Mouse (Mus musculus) adipose tissue, adult 10 weeks (tissue): Measurements from ENCODE around the gene Defb28. TPM values are rescaled to one million over a fixed set of nuclear protein-coding genes. Genes with fewer than 3 reads are reported as not detected.

Source experiments
- polyA plus RNA-seq: library from polyadenylated mRNA; stranded (reverse); fragments of 350-450 nt; fragmentation: Illumina TruSeq; extraction: RNeasy Lipid Tissue Mini Kit (QIAGEN cat#74804); gene quantifications from one replicate; pipeline ENCODE4 v1.2.3, GENCODE M21; 2014; ENCODE audit warnings: low read depth, low replicate concordance

Defb28 gene
- 1,277 TPM for polyA plus RNA-seq

DNA sequence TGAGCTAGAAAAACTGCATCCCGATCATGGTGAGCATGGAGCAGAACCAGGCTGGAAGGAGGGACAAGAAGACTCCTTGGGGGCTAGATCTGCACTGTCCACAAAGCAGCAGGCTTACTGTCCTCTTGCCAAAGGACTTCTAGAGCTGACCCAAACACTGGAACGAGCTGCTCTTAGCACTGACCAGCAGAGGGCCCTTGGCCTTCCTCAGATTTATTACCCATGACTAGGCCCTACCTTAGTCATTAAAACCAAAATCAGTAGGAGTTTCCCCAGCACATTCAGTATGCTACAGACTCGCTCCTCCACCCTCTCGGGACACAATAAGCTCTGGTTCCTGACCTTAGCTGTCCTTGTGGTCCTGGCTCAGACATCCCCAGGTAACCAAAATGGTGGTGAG lies at the start of gene Defb28:
Defb28 (plus strand) TSS at position 275 of the 400 bp plus-strand sequence.

DNA sequence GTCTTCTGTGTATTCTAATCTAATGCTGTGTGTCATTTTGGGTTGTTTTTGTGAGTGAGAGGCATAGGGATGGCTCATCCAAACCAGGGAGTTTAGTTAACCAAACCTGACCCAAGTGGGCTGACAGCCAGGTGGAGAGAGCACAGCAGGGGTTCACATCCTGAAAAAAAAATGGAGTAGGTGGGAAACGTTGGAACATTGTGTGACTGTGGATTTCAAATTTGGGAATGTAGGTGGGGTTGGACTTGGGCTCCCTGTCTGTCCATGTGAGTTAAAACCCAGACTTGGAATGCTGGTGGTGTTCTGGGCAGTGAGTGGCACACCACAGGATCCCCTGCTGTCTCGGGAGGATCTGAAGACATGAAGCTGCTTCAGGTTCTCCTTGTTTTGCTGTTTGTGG lies 41.3 kb upstream of the Defb28 start, which contains the start of gene Defb20:
Defb20 (plus strand) TSS at position 301 of the 400 bp plus-strand sequence.

GRCm38 (mm10) chr2:152490038-152490437 lies 28.0 kb upstream of the Defb28 start, which contains the start of gene Defb22:
Gene Defb22 (minus strand): TSS chr2:152490138.

DNA sequence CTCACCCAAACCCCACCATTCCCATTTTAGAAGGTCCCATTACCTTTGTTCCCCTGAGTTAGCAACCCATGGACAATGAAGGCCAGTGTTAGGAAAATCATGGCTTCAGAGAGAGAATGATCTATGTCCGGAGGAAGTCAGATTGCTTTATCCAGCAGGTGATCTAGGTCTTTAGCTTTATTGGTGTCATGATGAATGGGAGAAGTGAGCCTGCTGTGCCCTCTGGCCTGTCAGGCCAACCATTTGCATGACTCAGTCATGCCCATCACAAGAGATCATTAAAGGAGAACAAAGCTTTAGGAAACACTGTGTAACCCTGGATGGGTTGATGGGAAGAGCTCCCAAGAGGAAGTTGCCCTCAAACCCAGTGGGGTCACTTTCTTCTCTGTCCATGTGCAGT lies 6.5 kb upstream of the Defb28 start, which contains the start of gene Defb26:
Defb26 (minus strand) TSS at position 101 of the 400 bp plus-strand sequence.

GRCm38 (mm10) chr2:152539944-152540710 lies 22.1 kb downstream of the Defb28 start, which contains the start of gene Defb29:
Gene Defb29 (minus strand): TSS chr2:152540098.

DNA sequence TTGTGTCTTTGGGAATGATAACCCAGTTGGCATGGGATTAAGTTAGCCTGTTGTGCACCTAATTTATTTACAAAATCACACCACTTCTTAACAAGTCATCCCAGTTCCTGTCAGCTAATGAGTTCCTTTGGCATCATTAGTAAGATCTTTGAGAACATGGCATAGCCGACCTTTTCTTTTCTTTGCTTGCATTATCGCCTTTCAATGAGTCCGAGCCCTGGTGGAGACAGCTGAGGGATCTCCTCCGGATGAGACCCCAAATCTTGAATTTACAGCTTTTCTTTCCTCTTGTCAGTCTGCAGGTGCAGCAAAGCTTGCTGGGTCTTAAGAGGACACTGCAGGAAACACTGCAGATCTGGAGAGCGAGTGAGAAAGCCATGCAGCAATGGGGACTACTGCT lies 51.0 kb downstream of the Defb28 start, which contains the start of gene Gm17416:
Gm17416 (plus strand) TSS at position 301 of the 400 bp plus-strand sequence.

Other genes with a start within 250 kb of the Defb28 start
- 64.9 TPM for gene Tbc1d20, start 224.4 kb upstream of the Defb28 start, polyA plus RNA-seq
- gene Rbck1, start 185.6 kb upstream of the Defb28 start, polyA plus RNA-seq, result 61.0 TPM
- 3.1 TPM for gene Trib3, start 174.2 kb upstream of the Defb28 start, polyA plus RNA-seq
- not detected for gene Nrsn2, start 141.6 kb upstream of the Defb28 start, polyA plus RNA-seq
- gene Sox12, start 120.2 kb upstream of the Defb28 start, polyA plus RNA-seq, result 13.1 TPM
- gene Zcchc3, start 103.2 kb upstream of the Defb28 start, polyA plus RNA-seq, result 6.4 TPM
- gene 6820408C15Rik, start 102.7 kb upstream of the Defb28 start, polyA plus RNA-seq, result 7.5 TPM
- 773 TPM for gene Defb23, start 53.6 kb upstream of the Defb28 start, polyA plus RNA-seq
- gene Defb20, start 41.2 kb upstream of the Defb28 start, polyA plus RNA-seq, result 5,596 TPM
- gene Defb22, start 28.1 kb upstream of the Defb28 start, polyA plus RNA-seq, result 725 TPM
- 117 TPM for gene Defb26, start 6.6 kb upstream of the Defb28 start, polyA plus RNA-seq
- gene Defb29, start 21.8 kb downstream of the Defb28 start, polyA plus RNA-seq, result 321 TPM
- gene Gm17416, start 51.1 kb downstream of the Defb28 start, polyA plus RNA-seq, result 2,150 TPM
- gene Defb21, start 54.5 kb downstream of the Defb28 start, polyA plus RNA-seq, result 719 TPM
- gene Defb19, start 62.1 kb downstream of the Defb28 start, polyA plus RNA-seq, result 22.8 TPM
- gene Defb45, start 81.1 kb downstream of the Defb28 start, polyA plus RNA-seq, result 531 TPM
- 6.9 TPM for gene Defb36, start 86.1 kb downstream of the Defb28 start, polyA plus RNA-seq
- gene Defb25, start 104.8 kb downstream of the Defb28 start, polyA plus RNA-seq, result 4,016 TPM
- 42.9 TPM for gene Rem1, start 108.7 kb downstream of the Defb28 start, polyA plus RNA-seq
- gene H13, start 151.2 kb downstream of the Defb28 start, polyA plus RNA-seq, result 115 TPM
- gene Mcts2, start 168.8 kb downstream of the Defb28 start, polyA plus RNA-seq, result 14.8 TPM
- gene Id1, start 218.0 kb downstream of the Defb28 start, polyA plus RNA-seq, result 38.8 TPM
- gene Cox4i2, start 235.9 kb downstream of the Defb28 start, polyA plus RNA-seq, result 5.2 TPM